Mouse (Mus musculus): Measurements from ENCODE around the gene Mthfr. TPM values are rescaled to one million over a fixed set of nuclear protein-coding genes. Genes with fewer than 3 reads are reported as not detected.
"Not testable (repeated sequence)": the region's sequence is repeated elsewhere in the genome, so short reads cannot be mapped to it uniquely, and the experiment has no call there.

Gene Mthfr
- polyA plus RNA-seq, 1 experiment from 2014 or later = 20.4 TPM

- 71% methylated on average over 15 of the region's 15 CpGs for WGBS
- no peak for DNase-seq
- peak overlapping the region; percentile 64; the same call in 1 of the 2 replicates for H3K9ac ChIP-seq
Observed at GRCm38 (mm10) chr4:148040029-148040830, 1.4 kb downstream of the Mthfr start.

GRCm38 (mm10) chr4:148040933-148041610 is 2.2 kb downstream of the Mthfr start:
- DNase-seq (peak; percentile 89), ATAC-seq (ENCODE audit: insufficient read depth) (peak; percentile 50)
- H3K9me3 ChIP-seq (ENCODE audit: low read depth, low read length) = no peaks in the 10 kb centered on the region
- WGBS = under 1% methylated on average over 19 of the region's 19 CpGs
- peaks cover 35% of the 10 kb centered on the region for H3K36me3 ChIP-seq (ENCODE audit: insufficient read depth)
- H3K4me3 ChIP-seq (ENCODE audit: low read depth, low read length) = peak overlapping the region; percentile 74
- no peaks in the 10 kb centered on the region for H3K27me3 ChIP-seq (ENCODE audit: insufficient read depth, low read length)
- H3K4me2 ChIP-seq = peak overlapping the region; percentile 94
- TF ChIP-seq CTCF (IDR thresholded peaks at IDR 0.05; ENCODE audit: low read depth) = no peak
- H3K4me1 ChIP-seq (ENCODE audit: insufficient read depth) = peaks cover 23% of the 10 kb centered on the region
- peak overlapping the region; percentile 89 for H3K27ac ChIP-seq (ENCODE audit: low read depth)
- peak overlapping the region; percentile 54 for H3K9ac ChIP-seq

More at GRCm38 (mm10) chr4:148040029-148040830, 1.4 kb downstream of the Mthfr start:
- Histone ChIP-seq H3K27ac (ENCODE audit: low read depth) (peak overlapping the region; percentile 89), H3K9me3 (ENCODE audit: low read depth, low read length) (no peaks in the 10 kb centered on the region), H3K36me3 (ENCODE audit: insufficient read depth) (peaks cover 27% of the 10 kb centered on the region; the same call in 1 of the 2 replicates), H3K4me3 (ENCODE audit: low read depth, low read length) (peak overlapping the region; percentile 74), H3K4me1 (ENCODE audit: insufficient read depth) (peaks cover 23% of the 10 kb centered on the region), H3K4me2 (peak overlapping the region; percentile 94), H3K27me3 (ENCODE audit: insufficient read depth, low read length) (no peaks in the 10 kb centered on the region)
- no peak for TF ChIP-seq CTCF (IDR thresholded peaks at IDR 0.05; ENCODE audit: low read depth)
- no peak for ATAC-seq (ENCODE audit: insufficient read depth)

- peak overlapping the region; percentile 54 for H3K9ac ChIP-seq
- WGBS = 2% methylated on average over 16 of the region's 16 CpGs
- no peaks in the 10 kb centered on the region for H3K9me3 ChIP-seq (ENCODE audit: low read depth, low read length)
- H3K4me3 ChIP-seq (ENCODE audit: low read depth, low read length) = peak overlapping the region; percentile 74
- no peaks in the 10 kb centered on the region for H3K27me3 ChIP-seq (ENCODE audit: insufficient read depth, low read length)
- H3K4me1 ChIP-seq (ENCODE audit: insufficient read depth) = peaks cover 23% of the 10 kb centered on the region
- peaks cover 33% of the 10 kb centered on the region for H3K36me3 ChIP-seq (ENCODE audit: insufficient read depth)
- DNase-seq = peak; percentile 85
- peak overlapping the region; percentile 94 for H3K4me2 ChIP-seq
- TF ChIP-seq CTCF (IDR thresholded peaks at IDR 0.05; ENCODE audit: low read depth) = no peak
- H3K27ac ChIP-seq (ENCODE audit: low read depth) = peak overlapping the region; percentile 89
- ATAC-seq (ENCODE audit: insufficient read depth) = no peak
Observed at GRCm38 (mm10) chr4:148041611-148042191, 2.8 kb downstream of the Mthfr start.

DNA sequence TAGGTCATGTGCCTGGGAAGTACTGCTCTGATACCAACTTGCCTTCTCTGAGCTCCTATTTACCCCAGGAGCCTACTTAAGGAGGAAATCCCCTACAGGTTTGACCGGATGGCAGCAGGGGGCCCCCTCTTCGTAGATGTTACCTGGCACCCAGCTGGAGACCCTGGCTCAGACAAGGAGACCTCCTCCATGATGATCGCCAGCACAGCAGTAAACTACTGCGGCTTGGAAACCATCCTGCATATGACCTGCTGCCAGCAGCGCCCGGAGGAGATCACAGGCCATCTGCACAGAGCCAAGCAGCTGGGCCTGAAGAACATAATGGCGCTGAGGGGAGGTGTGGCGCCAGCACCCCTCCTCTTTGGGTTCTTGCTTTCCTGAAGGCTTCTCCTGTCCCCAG is 4.5 kb downstream of the Mthfr start:
- not testable (repeated sequence) for H3K9me3 ChIP-seq (ENCODE audit: low read depth, low read length); H3K4me3 ChIP-seq (ENCODE audit: low read depth, low read length)
- WGBS = 86% methylated on average over 6 of the region's 8 CpGs

DNA sequence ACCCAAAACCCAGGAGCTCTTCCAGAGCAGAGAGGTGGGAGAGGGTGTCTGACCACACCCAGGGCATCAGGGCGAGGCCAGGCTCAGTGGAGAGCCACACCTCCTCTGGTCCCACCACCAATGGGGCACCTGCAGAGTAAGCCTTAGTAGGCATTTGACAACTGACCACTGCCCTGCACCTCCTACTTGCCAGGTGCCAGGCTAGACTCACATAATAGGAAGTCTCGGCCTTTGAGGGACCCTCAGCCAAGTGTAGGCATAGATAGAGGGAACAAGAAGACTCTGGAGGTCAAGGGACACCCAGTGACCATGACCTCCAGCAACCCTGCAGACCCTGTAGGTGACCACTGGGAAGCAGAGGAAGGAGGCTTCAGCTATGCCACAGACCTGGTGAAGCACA is 5.2 kb downstream of the Mthfr start:
- no peak for ATAC-seq (ENCODE audit: insufficient read depth)
- no peak overlapping the region for H3K4me2 ChIP-seq
- 90% methylated on average over 2 of the region's 2 CpGs for WGBS

More for the DNA sequence above, 4.5 kb downstream of the Mthfr start:
- not testable (repeated sequence) for DNase-seq; ATAC-seq (ENCODE audit: insufficient read depth); H3K27me3 ChIP-seq (ENCODE audit: insufficient read depth, low read length); H3K9ac ChIP-seq; H3K27ac ChIP-seq (ENCODE audit: low read depth)
- peak overlapping the region; percentile 94; the same call in 1 of the 2 replicates for H3K4me2 ChIP-seq
- H3K36me3 ChIP-seq (ENCODE audit: insufficient read depth) = peaks cover 45% of the 10 kb centered on the region
- peaks cover 23% of the 10 kb centered on the region for H3K4me1 ChIP-seq (ENCODE audit: insufficient read depth)

DNA sequence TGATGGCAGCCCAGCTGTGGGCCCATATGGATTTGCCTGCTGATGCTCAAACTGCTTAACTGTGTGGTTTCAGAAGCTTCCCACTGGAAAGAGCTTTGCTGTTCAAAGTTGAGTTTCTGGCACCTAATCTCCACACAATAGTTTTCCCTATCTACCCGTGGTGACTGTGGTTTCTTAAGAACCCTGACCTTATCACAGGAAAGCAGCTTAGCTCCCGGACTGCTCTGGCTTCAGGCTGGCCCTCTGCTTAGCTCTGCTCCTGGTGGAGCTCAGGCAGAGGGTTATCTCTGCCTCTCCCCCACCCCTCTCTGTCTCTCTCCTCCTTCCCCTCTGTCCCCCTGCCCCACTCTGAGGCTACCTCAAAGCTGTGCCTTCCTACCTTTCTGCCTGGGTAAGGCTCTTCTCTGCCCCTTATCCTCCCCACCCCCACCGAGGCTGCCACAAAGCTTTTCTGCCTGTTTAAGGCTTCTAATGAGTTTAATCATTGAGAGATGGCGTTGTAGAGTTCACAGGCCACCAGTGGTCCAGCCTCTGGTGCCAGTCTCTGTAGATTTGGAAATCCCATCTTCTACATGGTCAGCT is 7.7 kb downstream of the Mthfr start:
- ATAC-seq (ENCODE audit: insufficient read depth) (no peak; the same call in 1 of the 2 replicates), DNase-seq (no peak)
- no peak overlapping the region for H3K27ac ChIP-seq (ENCODE audit: low read depth)
- no peak overlapping the region for H3K4me3 ChIP-seq (ENCODE audit: low read depth, low read length)
- H3K27me3 ChIP-seq (ENCODE audit: insufficient read depth, low read length) = no peaks in the 10 kb centered on the region
- no peak for TF ChIP-seq CTCF (IDR thresholded peaks at IDR 0.05; ENCODE audit: low read depth)
- peaks cover 7% of the 10 kb centered on the region; the same call in 1 of the 2 replicates for H3K4me1 ChIP-seq (ENCODE audit: insufficient read depth)
- H3K4me2 ChIP-seq = no peak overlapping the region
- WGBS = 50% methylated on average over 4 of the region's 4 CpGs
- no peaks in the 10 kb centered on the region for H3K9me3 ChIP-seq (ENCODE audit: low read depth, low read length)
- peaks cover 77% of the 10 kb centered on the region for H3K36me3 ChIP-seq (ENCODE audit: insufficient read depth)
- H3K9ac ChIP-seq = no peak overlapping the region

More for the DNA sequence above, 5.2 kb downstream of the Mthfr start:
- no peak overlapping the region for H3K27ac ChIP-seq (ENCODE audit: low read depth)
- H3K9me3 ChIP-seq (ENCODE audit: low read depth, low read length) = no peaks in the 10 kb centered on the region
- H3K4me3 ChIP-seq (ENCODE audit: low read depth, low read length) = no peak overlapping the region
- H3K9ac ChIP-seq = no peak overlapping the region
- TF ChIP-seq CTCF (IDR thresholded peaks at IDR 0.05; ENCODE audit: low read depth) = no peak
- DNase-seq = no peak
- H3K36me3 ChIP-seq (ENCODE audit: insufficient read depth) = peaks cover 53% of the 10 kb centered on the region
- H3K4me1 ChIP-seq (ENCODE audit: insufficient read depth) = peaks cover 23% of the 10 kb centered on the region
- H3K27me3 ChIP-seq (ENCODE audit: insufficient read depth, low read length) = no peaks in the 10 kb centered on the region

DNA sequence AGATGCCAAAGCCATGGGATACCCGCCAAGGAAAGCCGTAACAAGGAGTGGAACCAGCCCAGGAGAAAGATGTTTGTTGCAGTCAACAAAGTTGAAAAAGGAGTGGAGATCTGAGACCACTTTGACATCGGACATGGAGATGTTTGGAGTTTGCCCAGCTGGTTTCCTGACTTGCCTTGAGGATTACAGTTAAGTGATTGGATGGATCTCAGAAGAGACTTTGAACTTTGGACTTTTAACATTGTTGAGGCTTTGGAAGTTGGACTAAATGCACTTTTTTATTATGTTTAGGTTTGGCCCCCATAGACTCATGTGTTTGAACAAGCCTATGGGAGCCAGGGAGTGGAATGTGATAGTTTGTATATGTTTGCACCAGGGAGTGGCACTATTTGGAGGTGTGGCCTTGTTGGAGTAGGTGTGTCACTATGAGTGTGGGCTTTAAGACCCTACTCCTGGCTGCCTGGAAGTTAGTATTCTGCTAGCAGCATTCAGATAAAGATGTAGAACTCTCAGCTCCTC is 11.6 kb downstream of the Mthfr start:
- H3K27me3 ChIP-seq (ENCODE audit: insufficient read depth, low read length); H3K4me3 ChIP-seq (ENCODE audit: low read depth, low read length); H3K9ac ChIP-seq; H3K4me2 ChIP-seq; H3K27ac ChIP-seq (ENCODE audit: low read depth); H3K4me1 ChIP-seq (ENCODE audit: insufficient read depth); ATAC-seq (ENCODE audit: insufficient read depth); DNase-seq; H3K9me3 ChIP-seq (ENCODE audit: low read depth, low read length): not testable (repeated sequence)
- H3K36me3 ChIP-seq (ENCODE audit: insufficient read depth) = peaks cover 86% of the 10 kb centered on the region
- WGBS = 80% methylated on average over 3 of the region's 3 CpGs
